Mouse (Mus musculus) B cell, adult (primary cell): Measurements from ENCODE around the gene Gpr135. TPM values are rescaled to one million over a fixed set of nuclear protein-coding genes. Genes with fewer than 3 reads are reported as not detected.

Experiments
- total RNA-seq: library from RNA; stranded (reverse); gene quantifications from 4 replicates; pipeline ENCODE4 v1.2.4, GENCODE M21; 2023; ENCODE audit not compliant: inconsistent age

Gene Gpr135
- 0.15 to 0.32 TPM in 2 of 4 replicates, not detected in the others for total RNA-seq

GRCm38 (mm10) chr12:72070327-72071269, at the start of gene Gpr135:
Gene Gpr135 (minus strand): TSS chr12:72071125.

GRCm38 (mm10) chr12:72085329-72086165, 14.6 kb upstream of the Gpr135 start, which contains the start of the genes L3hypdh and Jkamp:
Gene L3hypdh (minus strand): TSS chr12:72085439.
Gene Jkamp (plus strand): TSS chr12:72085589.

Other genes starting within 250 kb of the Gpr135 start
- gene Daam1, start 240.0 kb downstream of the Gpr135 start, total RNA-seq, result 3.0 to 3.7 TPM (median 3.2 TPM) in 4 replicates
- gene L3hypdh, start 14.3 kb upstream of the Gpr135 start, total RNA-seq, result not detected in 4 replicates
- gene Jkamp, start 14.5 kb upstream of the Gpr135 start, total RNA-seq, result 21.0 to 22.7 TPM (median 22.4 TPM) in 4 replicates
- not detected in 4 replicates for gene Ccdc175, start 113.9 kb upstream of the Gpr135 start, total RNA-seq